Comparison of ENCODE assay signal across 8 mouse cellular contexts in the genomic region with DNA sequence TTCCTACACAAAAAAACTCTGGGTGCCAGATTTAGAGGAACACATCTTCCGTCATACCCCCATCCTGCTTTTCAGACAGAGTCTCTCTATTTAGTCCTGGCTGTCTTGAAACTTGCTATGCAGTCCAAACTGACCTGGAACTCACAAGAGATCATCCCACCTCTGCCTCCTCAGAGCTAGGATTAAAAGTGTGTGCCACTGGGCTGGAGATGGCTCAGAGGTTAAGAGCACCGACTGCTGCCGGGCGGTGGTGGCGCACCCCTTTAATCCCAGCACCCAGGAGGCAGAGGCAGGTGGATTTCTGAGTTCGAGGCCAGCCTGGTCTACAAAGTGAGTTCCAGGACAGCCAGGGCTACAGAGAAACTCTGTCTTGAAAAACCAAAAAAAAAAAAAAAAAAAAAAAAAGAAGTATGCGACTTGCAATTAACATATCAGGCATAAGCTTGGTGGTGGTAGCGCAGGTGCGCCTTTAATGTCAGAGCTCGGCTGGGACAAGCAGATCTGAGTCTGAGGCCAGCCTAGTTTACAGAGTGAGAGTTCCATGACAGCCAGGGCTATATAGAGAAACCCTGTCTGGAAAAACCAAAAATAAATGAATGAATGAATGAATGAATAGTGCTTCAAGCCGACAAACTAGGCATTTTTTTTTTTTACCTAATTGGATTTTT. TPM values are rescaled to one million over a fixed set of nuclear protein-coding genes. Genes with fewer than 3 reads are reported as not detected.
DNase-seq lines count a peak whose midpoint lies in the region; ATAC-seq and TF ChIP-seq lines count a peak whose summit lies in the region.

No protein-coding gene starts in this region.

- TF ChIP-seq CTCF in kidney, adult 2 months (conservative IDR thresholded peaks at IDR 0.05; ENCODE audit: insufficient read depth, insufficient read length, low read depth, low read length): no peak

- DNase-seq in kidney, adult 2 months: no peak
- no peak for DNase-seq in kidney, adult 18-20 months
- DNase-seq in MEL-GATA-1-ER (ENCODE audit: extremely low read depth, low read depth): peak; percentile 38
- peak; percentile 52 for DNase-seq in thymus, postnatal 4 days
- DNase-seq in ovary, postnatal 10 days (ENCODE audit: low spot score): no peak
- no peak for DNase-seq in cerebellum, adult 8-10 months

- peak overlapping the region; percentile 92 for H3K4me2 ChIP-seq in heart, embryonic 16.5 days (ENCODE audit: low read depth, low read length)

- peak overlapping the region; percentile 80 for H3K4me3 ChIP-seq in kidney, adult 2 months (ENCODE audit: insufficient read depth, low read depth, low read length)
- peak overlapping the region; percentile 77 for H3K4me3 ChIP-seq in heart, embryonic 16.5 days (ENCODE audit: low read length)

- no peaks in the 10 kb centered on the region for H3K9me3 ChIP-seq in heart, embryonic 16.5 days (replicated peaks; ENCODE audit: control insufficient read depth, low read length)

- H3K27me3 ChIP-seq in kidney, adult 2 months (replicated peaks; ENCODE audit: control insufficient read depth, insufficient read depth, low read length): no peaks in the 10 kb centered on the region
- no peaks in the 10 kb centered on the region for H3K27me3 ChIP-seq in heart, embryonic 16.5 days (ENCODE audit: control insufficient read depth, insufficient read depth, low read length)

- TF ChIP-seq POLR2A in kidney, adult 2 months (IDR thresholded peaks at IDR 0.05; ENCODE audit: low read depth, low read length): no peak

- H3K9ac ChIP-seq in heart, embryonic 16.5 days (ENCODE audit: low read length): peak overlapping the region; percentile 87

- no peaks in the 10 kb centered on the region for H3K36me3 ChIP-seq in kidney, adult 2 months (ENCODE audit: control insufficient read depth, insufficient read depth, low read length)
- H3K36me3 ChIP-seq in heart, embryonic 16.5 days (ENCODE audit: control insufficient read depth, insufficient read depth): peaks cover 5% of the 10 kb centered on the region

- WGBS in kidney, adult 2 months: 21% methylated on average over 11 of the region's 11 CpGs
- WGBS in heart, embryonic 16.5 days: 25% methylated on average over 11 of the region's 11 CpGs

- peaks cover 5% of the 10 kb centered on the region; the same call in 1 of the 2 replicates for H3K4me1 ChIP-seq in kidney, adult 2 months (ENCODE audit: control insufficient read depth, insufficient read depth, low read length)
- peaks cover 18% of the 10 kb centered on the region for H3K4me1 ChIP-seq in heart, embryonic 16.5 days (ENCODE audit: control insufficient read depth, insufficient read depth, low read length)

- no peak for ATAC-seq in heart, embryonic 16.5 days (replicated peaks; ENCODE audit: extremely low read depth, insufficient read depth, low FRiP score)
- ATAC-seq in megakaryocyte progenitor cell, adult 5-6 weeks (replicated peaks; ENCODE audit: poor library complexity): 0 out of 2 replicates have a peak, but pooled peaks have one; percentile 21

- no peak overlapping the region for H3K27ac ChIP-seq in kidney, adult 2 months (ENCODE audit: insufficient read depth, low read depth, low read length)
- H3K27ac ChIP-seq in heart, embryonic 16.5 days (ENCODE audit: low read length): no peak overlapping the region

RNA-seq across cellular contexts. Expression of a gene that starts 1.4 kb away (rescaled TPM):
- polyA plus RNA-seq in kidney, adult 2 months (2012; rRNA removed): 4.1 TPM in 2 replicates
- polyA plus RNA-seq in heart, embryonic 16.5 days (2015; fragmentation: Nextera tagmentation; extraction: Ambion mirVana): 16.1 and 19.6 TPM in 2 replicates
- total RNA-seq in megakaryocyte progenitor cell, adult 5-6 weeks (2015): 49.9 and 53.3 TPM in 2 replicates
- 119 and 174 TPM in 2 replicates for total RNA-seq in megakaryocyte progenitor cell, adult 5-6 weeks (2017)

RNA-seq across cellular contexts. Expression of a gene that starts 34.8 kb away (rescaled TPM):
- 7.1 and 8.4 TPM in 2 replicates for polyA plus RNA-seq in kidney, adult 2 months (2012; rRNA removed)
- polyA plus RNA-seq in heart, embryonic 16.5 days (2015; fragmentation: Nextera tagmentation; extraction: Ambion mirVana): 18.2 and 19.2 TPM in 2 replicates
- total RNA-seq in megakaryocyte progenitor cell, adult 5-6 weeks (2015): 22.1 and 27.1 TPM in 2 replicates
- 14.5 and 19.8 TPM in 2 replicates for total RNA-seq in megakaryocyte progenitor cell, adult 5-6 weeks (2017)

Comparison
In these comparisons a context has a peak if more than half of its experiments do, and no peak if none do; other contexts are left out.
1. DNase-seq: peak in MEL-GATA-1-ER (single experiment) and thymus, postnatal 4 days (single experiment); none in kidney, adult 2 months (single experiment), kidney, adult 18-20 months (single experiment), ovary, postnatal 10 days (single experiment) and cerebellum, adult 8-10 months (single experiment).